Mouse (Mus musculus) macrophage (primary cell): ENCODE results near the gene Hoxa1. TPM values are rescaled to one million over a fixed set of nuclear protein-coding genes. Genes with fewer than 3 reads are reported as not detected.

Source experiments
- H3K27ac ChIP-seq: fragments of 350-480 bp; formaldehyde crosslinking; 2 replicates; pipeline ENCODE4 v1.9.0; 2021
- H3K36me3 ChIP-seq: fragments of 350-480 bp; formaldehyde crosslinking; 2 replicates; pipeline ENCODE4 v1.9.0; 2021; ENCODE audit errors: inconsistent target
- H3K4me3 ChIP-seq: fragments of 350-480 bp; formaldehyde crosslinking; 2 replicates; pipeline ENCODE4 v1.9.0; 2021; ENCODE audit errors: inconsistent target
- H3K79me2 ChIP-seq: fragments of 350-480 bp; formaldehyde crosslinking; 2 replicates; pipeline ENCODE4 v1.9.0; 2021; ENCODE audit errors: inconsistent target
- WGBS: methylation state at CpG from one replicate; pipeline ENCODE4 v1.1.7; 2026; ENCODE audit warnings: inconsistent platforms; ENCODE audit not compliant: missing documents; 5-methylcytosine and 5-hydroxymethylcytosine counted together
- polyA plus RNA-seq: library from polyadenylated mRNA; stranded (reverse); fragments of 250-400 nt; gene quantifications from 3 replicates; pipeline ENCODE4 v1.2.4, GENCODE M21; 2018; ENCODE audit warnings: inconsistent platforms
- total RNA-seq, 78 experiments: library from RNA; depleted of rRNA; stranded (reverse); fragments of 250-400 nt; gene quantifications; 1 replicate in 9 of 78; 2 replicates in 24 of 78; 3 replicates in 43 of 78; 4 replicates in 2 of 78; pipeline ENCODE4 v1.2.4; 2018; ENCODE audit warnings: inconsistent platforms in 56 of 78

Hoxa1 gene
- 1 to 10 TPM in 14 of 26 experiments, under 1 TPM in 7, not detected in 5; 0.21 to 3.6 (median 1.1) TPM for total RNA-seq (2018; cell fraction: chromatin; rRNA removed)
- 1 to 10 TPM in 3 of 26 experiments, under 1 TPM in 23; 0.10 to 1.2 (median 0.56) TPM for total RNA-seq (2018; cell fraction: cytosol; rRNA removed)
- total RNA-seq (2018; cell fraction: nucleus; rRNA removed) = 1 to 10 TPM in 7 of 26 experiments, under 1 TPM in 15, not detected in 4; 0.29 to 3.0 (median 0.64) TPM
- polyA plus RNA-seq = 0.52 to 0.95 TPM (median 0.54 TPM) in 3 replicates

- Histone ChIP-seq H3K79me2 (peaks cover 6% of the 10 kb centered on the region; the same call in 1 of the 2 replicates), H3K27ac (peak within 1 kb of the TSS; percentile 80), H3K4me3 (peak within 1 kb of the TSS; percentile 48), H3K36me3 (no peaks in the 10 kb centered on the region)
- WGBS = under 1% methylated on average over 50 of the region's 55 CpGs
Observed at GRCm38 (mm10) chr6:52158276-52159051, at the start of gene Hoxa1. Hoxa1 (minus strand) TSS chr6:52158317.

DNA sequence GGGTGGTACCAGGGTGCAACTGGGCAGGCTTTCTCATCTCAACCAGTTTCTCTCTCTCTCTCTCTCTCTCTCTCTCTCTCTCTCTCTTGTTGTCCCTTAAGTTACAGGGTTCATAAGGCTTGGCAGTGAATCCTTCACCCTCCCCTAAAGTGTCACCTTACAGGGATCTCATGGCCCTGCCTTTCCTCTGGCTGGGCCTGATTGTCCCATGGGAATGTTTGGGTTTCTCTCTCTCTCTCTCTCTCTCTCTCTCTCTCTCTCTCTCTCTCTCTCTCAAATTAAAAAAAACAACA is 49.5 kb upstream of the Hoxa1 start:
- no peaks in the 10 kb centered on the region for H3K36me3 ChIP-seq
- no peak overlapping the region for H3K4me3 ChIP-seq
- H3K79me2 ChIP-seq = no peaks in the 10 kb centered on the region
- H3K27ac ChIP-seq = no peak overlapping the region

- no peak overlapping the region for H3K27ac ChIP-seq
- no peaks in the 10 kb centered on the region for H3K79me2 ChIP-seq
- WGBS = 81% methylated on average over 4 of the region's 4 CpGs
- no peak overlapping the region for H3K4me3 ChIP-seq
- no peaks in the 10 kb centered on the region for H3K36me3 ChIP-seq
Observed at GRCm38 (mm10) chr6:52206882-52207683, 49.0 kb upstream of the Hoxa1 start.

- no peak overlapping the region for H3K27ac ChIP-seq
- H3K79me2 ChIP-seq = no peaks in the 10 kb centered on the region
- 94% methylated on average over 48 of the region's 55 CpGs for WGBS
- no peaks in the 10 kb centered on the region for H3K36me3 ChIP-seq
- no peak overlapping the region for H3K4me3 ChIP-seq
Observed at GRCm38 (mm10) chr6:52205638-52206621, 47.8 kb upstream of the Hoxa1 start.

DNA sequence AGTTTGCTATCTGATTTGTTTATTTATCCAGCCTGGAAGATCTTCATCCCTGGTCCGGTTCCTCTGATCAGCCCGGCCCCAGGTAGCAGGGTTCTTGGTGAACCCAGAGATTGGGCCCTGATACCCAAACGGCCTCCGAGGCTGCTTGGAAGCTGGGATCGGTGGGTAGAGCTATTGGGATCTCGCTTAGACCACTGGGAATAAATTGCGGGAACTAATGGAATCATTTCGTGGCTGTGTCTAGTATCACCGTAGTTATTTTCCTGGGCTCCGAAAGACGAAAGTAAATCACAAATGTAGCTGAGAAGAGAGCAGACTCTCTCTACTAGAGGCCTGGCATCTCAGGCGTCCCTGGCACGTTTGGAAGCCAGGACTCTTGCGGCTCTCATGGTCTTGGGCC is 47.1 kb upstream of the Hoxa1 start:
- Histone ChIP-seq H3K4me3 (no peak overlapping the region), H3K79me2 (no peaks in the 10 kb centered on the region), H3K36me3 (no peaks in the 10 kb centered on the region), H3K27ac (no peak overlapping the region)
- WGBS = 93% methylated on average over 13 of the region's 14 CpGs

- H3K4me3 ChIP-seq = no peak within 1 kb of the TSS
- 61% methylated on average over 63 of the region's 65 CpGs for WGBS
- no peak within 1 kb of the TSS for H3K27ac ChIP-seq
- no peaks in the 10 kb centered on the region for H3K79me2 ChIP-seq
- no peaks in the 10 kb centered on the region for H3K36me3 ChIP-seq
Observed at GRCm38 (mm10) chr6:52204050-52204752, 46.1 kb upstream of the Hoxa1 start, which contains the start of gene Hoxa5. Hoxa5 (minus strand) TSS chr6:52204587.

- Histone ChIP-seq H3K36me3 (no peaks in the 10 kb centered on the region), H3K4me3 (no peak overlapping the region), H3K79me2 (no peaks in the 10 kb centered on the region), H3K27ac (no peak overlapping the region)
- 80% methylated on average over 26 of the region's 46 CpGs for WGBS
Observed at GRCm38 (mm10) chr6:52203371-52204049, 45.4 kb upstream of the Hoxa1 start.

- Histone ChIP-seq H3K36me3 (no peaks in the 10 kb centered on the region), H3K27ac (no peak overlapping the region), H3K79me2 (no peaks in the 10 kb centered on the region), H3K4me3 (no peak overlapping the region)
- 92% methylated on average over 10 of the region's 10 CpGs for WGBS
Observed at GRCm38 (mm10) chr6:52203121-52203370, 44.9 kb upstream of the Hoxa1 start.

DNA sequence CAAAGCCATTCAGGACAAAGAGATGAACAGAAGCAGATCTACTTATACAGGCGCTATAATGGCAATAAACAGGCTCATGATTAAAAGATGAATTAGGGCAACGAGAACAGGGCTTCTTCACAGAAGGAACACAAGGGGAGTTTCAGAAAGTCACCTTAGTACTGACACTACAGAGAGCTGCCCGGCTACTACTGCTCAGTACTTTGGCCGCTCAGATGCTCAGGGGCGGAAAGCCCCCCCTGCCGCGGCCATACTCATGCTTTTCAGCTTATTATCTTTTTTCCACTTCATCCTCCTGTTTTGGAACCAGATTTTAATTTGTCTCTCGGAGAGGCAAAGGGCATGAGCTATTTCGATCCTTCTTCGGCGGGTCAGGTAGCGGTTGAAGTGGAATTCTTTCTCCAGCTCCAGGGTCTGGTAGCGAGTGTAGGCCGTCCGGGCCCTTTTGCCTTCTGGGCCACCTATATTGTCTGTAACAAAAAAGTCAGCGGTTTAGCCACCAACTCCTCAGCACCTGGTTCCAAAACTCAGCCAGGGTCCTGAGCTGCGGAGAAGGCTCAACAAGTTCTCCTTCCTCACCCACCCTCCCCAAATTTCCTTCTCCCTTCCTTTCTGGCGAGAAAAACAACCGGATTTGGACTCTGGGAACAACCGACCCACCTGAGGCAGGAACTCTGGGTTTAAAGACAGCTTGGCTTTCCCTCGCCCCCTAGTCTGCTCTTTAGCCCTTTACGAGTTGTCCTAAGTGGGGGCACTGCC is 44.4 kb upstream of the Hoxa1 start:
- Histone ChIP-seq H3K36me3 (no peaks in the 10 kb centered on the region), H3K27ac (no peak overlapping the region), H3K79me2 (no peaks in the 10 kb centered on the region), H3K4me3 (no peak overlapping the region)
- WGBS = 95% methylated on average over 22 of the region's 22 CpGs

DNA sequence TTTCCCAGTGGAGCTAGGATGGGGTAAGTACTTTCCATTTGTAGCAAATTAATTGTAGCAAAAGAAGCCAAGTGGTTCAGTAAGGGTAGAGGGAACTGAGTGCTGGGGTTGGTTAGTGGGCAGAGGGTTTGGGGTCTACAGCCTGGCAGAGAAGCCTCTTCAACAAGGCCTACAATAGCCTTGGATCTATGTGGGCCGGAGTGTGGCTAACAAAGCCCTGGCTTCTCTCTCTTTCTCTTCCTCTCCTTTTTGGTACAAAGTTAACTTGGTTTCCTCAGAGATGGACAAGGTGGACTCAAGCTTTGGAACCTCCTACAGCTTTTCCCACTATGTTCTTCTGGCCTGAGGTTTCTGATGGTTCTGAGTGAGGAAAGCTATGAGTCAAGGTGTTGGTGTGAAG is 43.2 kb upstream of the Hoxa1 start:
- no peak overlapping the region for H3K27ac ChIP-seq
- H3K79me2 ChIP-seq = no peaks in the 10 kb centered on the region
- no peaks in the 10 kb centered on the region for H3K36me3 ChIP-seq
- H3K4me3 ChIP-seq = no peak overlapping the region
- 100% methylated on average over 1 of the region's 1 CpGs for WGBS

DNA sequence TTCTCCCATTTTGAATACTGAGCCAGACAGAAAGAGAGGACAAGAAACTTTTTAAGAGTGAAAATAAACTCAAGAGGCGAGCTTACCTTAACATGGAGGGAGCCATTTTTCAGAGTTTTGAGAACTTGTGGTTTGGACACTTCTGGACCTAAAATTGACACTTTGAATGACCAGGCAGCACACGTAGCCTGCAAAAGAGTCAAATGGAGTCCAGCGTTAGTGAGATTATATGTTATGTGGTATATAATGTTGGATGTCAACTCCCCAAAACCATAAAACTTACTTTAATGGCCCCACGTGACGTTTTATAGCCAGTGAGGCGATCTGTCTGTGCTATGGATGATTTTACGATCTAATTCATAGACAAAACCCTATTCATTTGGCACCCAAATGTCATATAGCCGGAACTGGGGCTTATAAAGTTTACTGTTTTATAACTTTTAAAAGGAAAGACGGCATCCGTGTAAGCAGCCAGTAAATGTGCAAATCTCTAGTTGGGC is 42.7 kb upstream of the Hoxa1 start:
- Histone ChIP-seq H3K36me3 (no peaks in the 10 kb centered on the region), H3K4me3 (no peak overlapping the region), H3K27ac (no peak overlapping the region), H3K79me2 (no peaks in the 10 kb centered on the region)
- WGBS = 96% methylated on average over 10 of the region's 10 CpGs

DNA sequence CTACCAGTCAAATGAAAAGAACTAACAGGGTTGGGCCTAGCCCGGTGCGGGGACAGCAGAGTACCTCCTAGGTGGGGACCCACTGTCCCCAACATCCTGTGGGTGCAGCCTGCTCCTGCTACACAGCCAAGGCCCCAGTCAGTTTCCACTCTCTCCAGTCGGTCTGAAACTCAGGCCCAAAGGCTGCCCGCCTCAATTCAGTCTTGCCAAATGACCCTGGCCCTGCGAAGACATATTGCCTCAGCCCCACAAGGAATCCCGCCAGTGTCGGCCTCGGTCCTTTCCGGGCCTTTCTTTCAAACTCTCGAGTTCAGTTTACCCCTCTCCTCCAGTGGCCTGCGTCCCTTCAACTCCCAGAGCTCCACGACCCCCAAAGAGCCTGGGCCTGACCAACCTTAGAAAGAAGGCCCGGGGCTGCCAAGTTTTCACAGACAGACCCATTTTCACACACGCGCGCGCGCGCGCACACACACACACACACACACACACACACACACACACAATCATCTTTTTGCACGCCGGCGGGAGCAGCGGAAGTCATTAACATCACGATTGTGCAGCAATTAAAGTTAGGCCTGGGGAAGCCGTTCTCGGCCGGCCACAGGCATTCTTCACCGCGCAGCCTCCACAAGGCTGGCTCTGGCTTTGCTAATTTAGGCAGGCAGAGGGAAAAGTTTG is 42.1 kb upstream of the Hoxa1 start:
- Histone ChIP-seq H3K27ac (no peak overlapping the region), H3K36me3 (no peaks in the 10 kb centered on the region), H3K79me2 (no peaks in the 10 kb centered on the region), H3K4me3 (no peak overlapping the region)
- WGBS = 97% methylated on average over 26 of the region's 30 CpGs
